Mouse (Mus musculus) neural tube, embryonic 14.5 days (tissue): ENCODE results near the gene Lin28a. TPM values are rescaled to one million over a fixed set of nuclear protein-coding genes. Genes with fewer than 3 reads are reported as not detected.
"Not testable (repeated sequence)": the region's sequence is repeated elsewhere in the genome, so short reads cannot be mapped to it uniquely, and the experiment has no call there.

ENCODE experiments used
- ATAC-seq: fragments of 200-750 bp; cut with Nextera tagmentation; 2 replicates; pipeline ENCODE4 v1.8.0; 2017; ENCODE audit warnings: low read depth, mild to moderate bottlenecking, moderate TSS enrichment, moderate library complexity
- H3K27ac ChIP-seq: fragments of 300-500 bp; sonication (generic); 2 replicates; pipeline ENCODE4 v1.5.1; 2014; ENCODE audit warnings: low read depth, mild to moderate bottlenecking, control low read depth, low read length, moderate library complexity, mixed read lengths
- H3K27me3 ChIP-seq: fragments of 300-500 bp; sonication (generic); 2 replicates; pipeline ENCODE4 v1.6.1; 2014; ENCODE audit warnings: low read length; ENCODE audit not compliant: control insufficient read depth, insufficient read depth
- H3K36me3 ChIP-seq: fragments of 300-500 bp; sonication (generic); 2 replicates; pipeline ENCODE4 v1.6.1; 2014; ENCODE audit warnings: low read length, mixed read lengths; ENCODE audit not compliant: control insufficient read depth, insufficient read depth
- H3K4me1 ChIP-seq: fragments of 300-500 bp; sonication (generic); 2 replicates; pipeline ENCODE4 v1.6.1; 2014; ENCODE audit warnings: low read length; ENCODE audit not compliant: control insufficient read depth, insufficient read depth
- H3K4me2 ChIP-seq: fragments of 300-500 bp; sonication (generic); 2 replicates; pipeline ENCODE4 v1.6.1; 2014; ENCODE audit warnings: mild to moderate bottlenecking, low read depth, low read length, control low read depth
- H3K4me3 ChIP-seq: fragments of 300-500 bp; sonication (generic); 2 replicates; pipeline ENCODE4 v1.5.1; 2014; ENCODE audit warnings: low read depth, low read length, control low read depth, mixed read lengths
- H3K9ac ChIP-seq: fragments of 300-500 bp; sonication (generic); replicated peaks from 2 replicates; pipeline ENCODE4 v1.6.1; 2014; ENCODE audit warnings: low read depth, mild to moderate bottlenecking, control low read depth, low read length, mixed read lengths
- H3K9me3 ChIP-seq: fragments of 300-500 bp; sonication (generic); 2 replicates; pipeline ENCODE4 v1.6.1; 2016; ENCODE audit warnings: low read length; ENCODE audit not compliant: control insufficient read depth
- WGBS: fragments of 180-500 bp; shearing (Covaris S2); extraction: QIAGEN DNeasy Blood & Tissue Kit; methylation state at CpG from one replicate; pipeline ENCODE4 v1.1.7; 2014; 5-methylcytosine and 5-hydroxymethylcytosine counted together
- polyA plus RNA-seq: library from polyadenylated mRNA; unstranded; fragments of >200 nt; fragmentation: Nextera tagmentation; extraction: Ambion mirVana; gene quantifications from 2 replicates; pipeline ENCODE4 v1.2.1, GENCODE M21; 2014

Lin28a gene
- polyA plus RNA-seq, 1 experiment from 2014 or later: 0.09 TPM

DNA sequence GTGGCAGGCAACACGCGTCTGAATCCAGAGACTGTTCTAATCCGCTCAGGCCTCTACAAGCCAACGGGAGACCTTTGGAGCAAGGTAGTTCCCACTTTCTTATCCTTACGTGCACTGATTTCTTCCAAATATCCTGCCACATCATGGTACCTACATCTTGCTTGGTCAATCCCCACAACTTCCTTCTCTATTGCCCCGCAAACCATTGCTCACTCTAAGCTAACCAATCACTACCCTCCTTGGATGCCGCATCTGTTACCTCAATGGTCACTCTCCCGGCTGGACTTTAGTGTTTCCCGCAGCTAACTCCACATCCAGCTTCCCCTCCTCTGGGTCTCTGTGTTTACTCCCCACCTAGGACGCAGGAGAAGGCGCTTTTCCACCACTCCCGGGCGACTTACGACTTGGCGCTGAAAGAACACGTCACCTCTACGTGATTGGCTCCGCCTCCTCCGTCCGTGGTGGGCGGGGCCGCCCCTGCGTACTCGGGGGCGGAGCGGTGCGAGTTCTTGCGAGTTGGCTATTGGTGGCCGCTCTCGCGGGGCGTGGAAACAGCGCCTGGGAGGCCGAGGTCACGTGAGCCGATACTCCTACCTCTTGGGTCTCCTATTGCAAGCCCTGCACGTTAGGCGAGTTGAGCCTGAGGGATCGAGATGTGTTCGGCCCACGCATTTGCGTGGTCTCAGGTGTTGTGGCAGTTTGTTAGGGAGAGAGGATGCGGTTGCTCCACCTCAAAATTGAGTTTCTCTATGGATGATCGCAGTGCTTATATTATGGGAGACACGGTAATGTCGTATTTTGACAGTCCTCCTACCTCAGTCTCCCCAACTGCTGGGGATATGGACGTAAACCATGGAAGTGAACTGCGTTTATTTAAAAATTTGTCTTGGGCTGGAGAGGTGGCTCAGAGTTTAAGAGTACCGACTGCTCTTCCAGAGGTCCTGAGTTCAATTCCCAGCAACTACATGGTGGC is 17.9 kb downstream of the Lin28a start, which contains the start of gene Dhdds:
Gene Dhdds (minus strand): TSS at position 453 of the 973 bp plus-strand sequence.
- H3K4me2 ChIP-seq: peak within 1 kb of the TSS; percentile 94
- H3K27me3 ChIP-seq: no peaks in the 10 kb centered on the region
- peak within 1 kb of the TSS; percentile 62; the same call in 1 of the 2 replicates for H3K27ac ChIP-seq
- H3K9me3 ChIP-seq: no peaks in the 10 kb centered on the region
- peak within 1 kb of the TSS; percentile 46 for H3K4me3 ChIP-seq
- WGBS: 1% methylated on average over 49 of the region's 49 CpGs
- peak within 1 kb of the TSS; percentile 41 for H3K9ac ChIP-seq
- peaks cover 4% of the 10 kb centered on the region; the same call in 1 of the 2 replicates for H3K36me3 ChIP-seq
- H3K4me1 ChIP-seq: peaks cover 8% of the 10 kb centered on the region
- peak; percentile 97 for ATAC-seq

DNA sequence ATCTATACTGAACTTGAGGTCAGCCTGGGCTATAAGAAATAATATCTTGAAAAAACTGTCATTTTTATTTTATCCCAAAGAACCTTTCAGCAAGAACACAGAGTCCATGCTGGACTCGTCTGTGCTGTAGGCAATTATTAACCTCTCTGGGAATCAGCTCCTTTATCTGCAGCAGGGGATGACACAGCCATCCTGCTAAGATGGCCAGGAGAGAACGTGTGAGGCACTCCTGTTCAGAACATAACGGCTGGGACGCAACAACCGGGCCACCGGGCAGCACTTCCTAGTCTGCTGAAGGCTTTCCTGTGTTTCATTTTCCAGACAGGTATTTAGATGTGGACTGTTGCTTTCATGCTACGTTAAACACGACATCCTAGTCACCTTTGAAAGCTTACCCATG is 23.9 kb downstream of the Lin28a start:
- Histone ChIP-seq H3K27ac (no peak overlapping the region), H3K4me1 (peaks cover 3% of the 10 kb centered on the region), H3K9me3 (no peaks in the 10 kb centered on the region), H3K36me3 (peaks cover 21% of the 10 kb centered on the region), H3K27me3 (no peaks in the 10 kb centered on the region), H3K9ac (no peak overlapping the region), H3K4me2 (no peak overlapping the region), H3K4me3 (no peak overlapping the region)
- ATAC-seq: no peak
- WGBS: 91% methylated on average over 8 of the region's 8 CpGs

DNA sequence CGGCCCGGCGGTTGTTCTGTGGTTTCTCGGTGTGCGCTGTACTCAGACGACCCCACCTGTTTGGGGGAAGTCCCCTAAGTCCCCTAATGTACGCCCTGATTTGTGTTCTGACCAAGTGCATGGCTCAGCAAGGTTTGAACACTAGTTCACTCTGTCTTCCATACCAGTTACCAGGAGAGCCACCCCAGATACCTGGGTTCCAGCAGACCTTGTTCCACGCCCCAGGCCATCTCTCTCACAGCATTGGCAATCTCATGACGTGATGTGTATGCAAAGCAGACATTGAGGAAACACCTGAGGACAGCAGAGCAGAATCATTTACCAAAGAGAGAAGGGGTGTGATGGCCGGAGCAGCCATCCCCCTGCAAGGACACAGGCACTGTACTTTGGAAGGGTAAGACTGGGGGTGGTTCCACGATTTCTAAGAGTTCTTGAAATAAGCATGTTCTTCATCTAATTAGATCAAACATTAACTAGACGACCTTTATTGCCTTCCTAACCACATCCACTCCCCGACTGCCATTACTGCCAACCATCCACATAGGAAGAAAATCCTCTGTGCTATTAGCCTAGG is 27.5 kb downstream of the Lin28a start:
- H3K27me3 ChIP-seq: no peaks in the 10 kb centered on the region
- ATAC-seq: no peak

DNA sequence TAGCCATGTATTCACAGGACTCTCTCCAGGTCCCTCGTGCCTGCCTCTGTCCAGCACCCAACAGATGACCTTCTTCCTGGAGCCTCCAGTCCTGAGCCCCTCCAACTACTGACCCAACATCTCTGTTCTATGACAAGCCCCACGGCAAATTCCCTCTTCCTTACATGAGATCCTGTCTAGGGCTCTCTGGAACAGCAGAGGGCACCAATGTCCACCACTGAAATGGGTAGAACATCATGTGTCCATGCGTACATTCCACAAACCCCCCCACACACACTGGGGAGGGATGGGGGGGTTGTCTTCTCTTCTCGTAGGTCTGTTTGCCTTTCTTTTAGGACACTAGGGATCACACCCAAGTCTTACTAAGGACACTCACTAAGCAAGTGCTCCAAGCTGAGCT is 28.6 kb downstream of the Lin28a start:
- ATAC-seq: no peak
- no peaks in the 10 kb centered on the region for H3K27me3 ChIP-seq
- no peaks in the 10 kb centered on the region for H3K9me3 ChIP-seq
- H3K27ac ChIP-seq: no peak overlapping the region
- H3K4me2 ChIP-seq: no peak overlapping the region
- no peak overlapping the region for H3K9ac ChIP-seq
- H3K36me3 ChIP-seq: peaks cover 19% of the 10 kb centered on the region
- H3K4me1 ChIP-seq: no peaks in the 10 kb centered on the region
- H3K4me3 ChIP-seq: no peak overlapping the region
- WGBS: 72% methylated on average over 4 of the region's 4 CpGs

More for the DNA sequence above, 27.5 kb downstream of the Lin28a start:
- no peaks in the 10 kb centered on the region for H3K4me1 ChIP-seq
- no peaks in the 10 kb centered on the region for H3K9me3 ChIP-seq
- no peak overlapping the region for H3K9ac ChIP-seq
- H3K36me3 ChIP-seq: peaks cover 22% of the 10 kb centered on the region
- WGBS: 89% methylated on average over 13 of the region's 13 CpGs
- no peak overlapping the region for H3K4me2 ChIP-seq
- no peak overlapping the region for H3K27ac ChIP-seq
- H3K4me3 ChIP-seq: no peak overlapping the region

DNA sequence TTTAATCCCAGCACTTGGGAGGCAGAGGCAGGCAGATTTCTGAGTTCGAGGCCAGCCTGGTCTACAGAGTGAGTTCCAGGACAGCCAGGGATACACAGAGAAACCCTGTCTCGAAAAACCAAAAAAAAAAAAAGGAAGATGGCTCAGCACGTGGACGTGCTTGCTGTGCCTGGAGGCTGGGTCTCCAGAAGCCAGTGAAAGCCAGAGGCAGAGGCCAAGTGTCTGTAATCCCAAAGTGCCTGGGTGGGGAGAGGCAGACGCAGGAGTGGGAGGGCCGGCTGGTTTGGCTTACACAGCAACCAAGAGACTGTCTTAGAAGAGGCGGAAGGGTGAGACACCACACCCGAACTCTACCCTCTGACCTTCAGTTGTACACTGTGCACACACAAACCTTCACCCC is 30.4 kb downstream of the Lin28a start:
- not testable (repeated sequence) for H3K9me3 ChIP-seq, H3K4me3 ChIP-seq, H3K4me1 ChIP-seq, H3K4me2 ChIP-seq, H3K36me3 ChIP-seq, H3K27me3 ChIP-seq, H3K9ac ChIP-seq, H3K27ac ChIP-seq, ATAC-seq
- 93% methylated on average over 7 of the region's 8 CpGs for WGBS

DNA sequence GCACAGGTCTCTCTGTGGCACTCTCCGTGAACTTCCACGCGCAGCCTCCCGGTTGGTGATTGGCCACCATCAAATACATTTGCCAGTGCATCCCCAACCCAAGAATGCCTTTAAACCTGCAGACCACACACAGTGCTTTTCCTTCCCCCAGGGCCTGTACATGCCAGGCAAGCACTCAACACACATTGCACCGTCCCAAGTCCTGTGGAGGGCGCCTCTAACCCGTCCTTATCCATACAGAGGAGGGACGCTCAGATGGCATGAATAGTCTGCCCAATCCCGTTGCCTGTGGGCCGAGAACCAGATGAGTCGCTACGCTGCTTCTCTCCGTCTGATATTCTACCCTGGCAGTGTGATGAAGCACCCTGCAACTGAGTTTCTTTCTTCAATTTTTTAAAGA is 35.7 kb downstream of the Lin28a start:
- no peaks in the 10 kb centered on the region for H3K9me3 ChIP-seq
- ATAC-seq: no peak
- no peak overlapping the region for H3K4me2 ChIP-seq
- 79% methylated on average over 13 of the region's 13 CpGs for WGBS
- no peak overlapping the region for H3K4me3 ChIP-seq
- no peaks in the 10 kb centered on the region for H3K4me1 ChIP-seq
- H3K36me3 ChIP-seq: peaks cover 19% of the 10 kb centered on the region
- H3K27me3 ChIP-seq: no peaks in the 10 kb centered on the region
- no peak overlapping the region for H3K27ac ChIP-seq
- no peak overlapping the region for H3K9ac ChIP-seq

DNA sequence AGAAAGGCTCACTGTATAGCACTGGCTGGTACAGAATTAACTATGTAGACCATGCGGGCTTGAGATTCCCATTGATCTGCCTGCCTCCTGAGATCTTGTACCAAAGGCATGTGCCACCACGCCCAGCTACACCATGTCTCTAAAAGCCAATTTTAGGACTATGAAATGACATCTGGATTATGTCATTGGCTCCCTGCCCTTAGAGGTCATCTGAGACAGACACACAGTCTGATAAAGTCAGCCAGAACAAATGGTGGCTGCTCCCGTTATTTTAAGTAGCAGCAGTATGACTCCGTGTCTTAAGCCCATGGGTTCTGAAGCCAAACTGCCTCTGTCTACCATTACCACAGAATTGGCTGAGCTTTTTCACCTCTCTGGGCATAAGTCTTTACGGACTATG is 38.1 kb downstream of the Lin28a start:
- no peak overlapping the region for H3K9ac ChIP-seq
- H3K27ac ChIP-seq: no peak overlapping the region
- no peak overlapping the region for H3K4me2 ChIP-seq
- no peak for ATAC-seq
- peaks cover 26% of the 10 kb centered on the region for H3K36me3 ChIP-seq
- H3K4me3 ChIP-seq: no peak overlapping the region
- H3K27me3 ChIP-seq: no peaks in the 10 kb centered on the region
- no peaks in the 10 kb centered on the region for H3K9me3 ChIP-seq
- no peaks in the 10 kb centered on the region for H3K4me1 ChIP-seq
- 92% methylated on average over 5 of the region's 5 CpGs for WGBS

DNA sequence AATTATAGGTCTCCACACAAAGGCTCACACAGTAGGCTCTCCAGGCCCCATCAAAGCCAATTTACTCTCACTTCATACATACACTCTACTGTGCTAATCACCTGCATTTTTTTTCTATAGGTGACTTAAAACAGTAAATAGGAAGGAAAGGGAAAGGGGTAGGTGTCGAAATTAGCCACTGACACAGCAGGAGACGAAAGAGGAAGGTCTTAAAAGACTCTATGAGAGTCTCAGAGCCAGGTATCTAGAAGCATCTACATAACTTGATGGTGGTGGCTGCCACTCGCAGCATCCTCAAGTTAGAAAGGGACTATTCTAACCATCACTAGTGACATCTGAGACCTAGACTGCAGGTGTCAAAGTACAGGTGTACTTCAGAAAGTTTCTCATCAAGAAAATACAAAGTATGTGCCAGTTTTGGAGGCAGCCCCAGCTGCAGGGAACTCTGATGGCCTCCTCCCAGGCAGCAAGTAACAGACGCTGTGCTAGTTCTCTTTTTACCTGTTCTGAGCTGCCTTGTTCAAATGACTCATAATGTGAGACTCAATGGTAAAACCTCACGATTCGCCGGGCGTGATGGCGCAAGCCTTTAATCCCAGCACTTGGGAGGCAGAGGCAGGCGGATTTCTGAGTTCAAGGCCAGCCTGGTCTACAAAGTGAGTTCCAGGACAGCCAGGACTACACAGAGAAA is 40.5 kb downstream of the Lin28a start:
- Histone ChIP-seq H3K4me2 (no peak overlapping the region), H3K4me3 (no peak overlapping the region), H3K9ac (no peak overlapping the region), H3K4me1 (no peaks in the 10 kb centered on the region), H3K36me3 (peaks cover 26% of the 10 kb centered on the region), H3K27me3 (no peaks in the 10 kb centered on the region), H3K9me3 (no peaks in the 10 kb centered on the region), H3K27ac (no peak overlapping the region)
- WGBS: 96% methylated on average over 10 of the region's 10 CpGs
- no peak for ATAC-seq
